Mouse (Mus musculus): ENCODE data around the gene Erp27.
A peak's percentile ranks its signal among the peaks of the same experiment; 100 is the strongest.
"Not testable (repeated sequence)": the region's sequence is repeated elsewhere in the genome, so short reads cannot be mapped to it uniquely, and the experiment has no call there.

Gene Erp27

DNA sequence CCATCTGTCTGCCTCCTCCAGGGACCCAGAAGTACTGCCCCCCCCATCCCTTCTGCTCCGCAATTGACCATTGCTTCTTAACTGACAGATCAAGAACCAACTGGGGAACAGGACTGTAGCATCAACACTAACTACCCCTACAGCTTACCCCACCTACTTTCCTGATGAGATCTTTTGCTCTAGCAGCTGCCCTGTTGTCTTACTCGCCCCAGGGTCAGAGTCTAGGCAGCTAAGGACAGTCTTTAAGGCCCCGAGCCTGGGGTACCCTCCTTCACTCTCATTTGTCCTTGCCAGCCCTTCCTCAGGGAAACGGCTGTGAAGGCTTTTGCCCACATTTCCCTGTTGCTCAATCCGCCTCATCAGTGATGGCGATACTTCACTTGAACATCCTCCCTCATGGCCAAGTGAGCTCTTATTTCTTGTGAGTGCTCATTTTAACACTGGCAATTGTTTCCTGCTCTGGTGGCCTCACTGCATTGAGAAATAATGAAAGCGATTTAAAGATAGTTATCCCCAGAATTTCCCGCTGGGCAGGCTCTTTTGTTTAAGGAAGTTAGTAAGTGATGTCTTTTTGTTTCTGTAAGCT lies 18.0 kb downstream of the Erp27 start:
- no peak for DNase-seq

DNA sequence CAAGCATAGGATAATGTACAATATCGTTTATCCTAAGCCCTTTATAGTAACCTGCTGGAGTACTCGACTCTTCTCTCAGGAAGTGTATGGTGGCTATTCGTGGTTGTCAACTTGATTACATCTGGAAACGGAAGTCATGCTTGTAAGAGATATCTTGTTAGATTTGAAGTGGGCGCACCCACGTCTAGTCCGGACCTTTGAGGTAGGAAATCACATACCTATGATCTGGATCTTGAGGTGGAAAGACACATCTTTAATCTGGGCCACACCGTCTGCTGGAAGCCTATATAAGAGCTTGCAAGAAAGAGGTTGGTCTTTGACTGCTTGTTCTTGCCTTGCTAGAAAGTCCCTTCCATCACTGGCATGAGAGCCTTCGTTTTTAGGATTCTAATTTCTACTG lies 19.5 kb downstream of the Erp27 start:
- no peak for DNase-seq

DNA sequence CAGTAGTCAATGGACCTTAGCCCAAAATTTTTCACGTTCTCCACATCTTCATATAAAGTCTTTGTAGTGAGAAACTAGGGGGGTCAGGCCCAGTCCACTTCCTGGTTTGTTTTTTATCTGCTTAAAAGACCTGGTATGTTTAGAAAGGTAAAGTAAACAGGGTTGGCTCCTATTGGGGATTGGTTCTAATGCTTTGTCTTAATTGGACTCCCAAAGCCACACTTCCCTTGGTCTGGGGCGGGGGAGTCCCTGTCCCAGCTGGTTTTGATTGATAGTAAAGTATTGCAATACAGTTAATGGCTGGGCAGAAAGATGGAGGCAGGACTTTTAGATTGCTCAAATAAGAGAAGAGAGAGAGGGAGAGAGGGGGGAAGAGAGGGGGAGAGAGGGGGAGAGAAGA lies 21.0 kb downstream of the Erp27 start:
- no peak for DNase-seq

DNA sequence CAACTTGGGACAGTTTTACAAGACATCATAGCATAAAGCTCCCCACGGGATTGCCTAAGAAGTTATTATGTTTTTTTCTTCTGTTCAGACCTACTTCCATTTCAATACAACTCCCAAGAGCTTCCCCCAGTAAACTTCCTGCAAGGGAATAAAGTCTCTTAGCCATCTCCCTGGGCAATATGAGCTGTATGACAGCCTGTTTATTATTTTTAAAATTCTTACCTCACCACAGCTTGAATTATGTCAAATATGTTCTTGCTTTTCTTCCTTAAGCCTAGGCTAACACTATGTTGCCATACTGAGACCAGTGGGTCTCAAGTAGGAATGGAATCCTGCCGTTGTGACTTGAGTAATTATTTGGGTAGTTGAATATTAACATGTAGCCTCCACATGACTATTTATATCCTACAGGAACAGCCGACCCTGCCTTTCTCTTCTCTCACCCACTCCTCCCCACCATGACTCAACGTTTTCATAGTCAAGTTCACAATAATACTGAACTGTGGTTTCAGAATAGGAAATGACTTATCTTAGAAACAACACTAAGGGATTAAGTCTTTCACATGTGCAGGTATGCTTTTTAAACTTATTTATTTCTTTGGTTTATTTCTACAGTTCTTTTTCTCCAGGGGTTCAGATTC lies 21.5 kb downstream of the Erp27 start:
- no peak for DNase-seq

DNA sequence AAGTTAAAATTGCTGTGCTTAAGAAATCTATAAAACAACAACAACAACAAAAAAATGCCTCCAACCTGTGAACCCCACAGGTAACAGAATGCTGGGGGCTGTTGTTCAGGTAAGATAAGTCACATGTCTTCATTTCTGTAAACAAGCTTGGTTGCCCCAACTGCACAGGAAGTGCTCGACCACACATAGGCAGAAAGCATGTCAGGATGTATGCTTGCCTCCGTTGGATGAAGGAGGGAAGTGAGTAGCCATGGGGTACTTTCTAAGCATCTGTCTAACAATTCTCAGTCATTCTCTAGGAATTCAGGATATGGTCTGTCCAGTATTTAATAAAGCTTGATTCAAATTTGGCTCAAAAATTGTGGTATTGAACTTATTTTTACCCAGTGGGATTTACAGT lies 23.0 kb downstream of the Erp27 start:
- no peak for DNase-seq

DNA sequence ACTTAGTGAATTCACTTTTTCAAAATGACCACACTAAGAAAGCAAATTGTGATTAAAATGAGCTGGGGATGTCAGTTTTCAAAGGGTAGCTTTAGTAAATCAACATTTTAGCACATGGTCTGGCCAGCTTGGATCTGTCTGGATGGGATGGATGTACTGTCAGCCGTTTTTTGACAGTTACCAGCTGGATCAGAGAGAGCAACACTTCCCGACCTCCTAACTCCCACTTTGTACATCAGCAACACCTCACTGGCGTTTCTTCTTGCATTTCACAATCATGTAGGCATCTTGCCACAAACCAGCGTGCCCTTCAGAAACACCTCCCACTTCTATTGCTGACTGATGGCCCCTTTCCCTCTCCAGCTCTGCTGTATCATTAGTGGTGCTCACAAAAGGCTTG lies 23.8 kb downstream of the Erp27 start:
- DNase-seq: no peak

DNA sequence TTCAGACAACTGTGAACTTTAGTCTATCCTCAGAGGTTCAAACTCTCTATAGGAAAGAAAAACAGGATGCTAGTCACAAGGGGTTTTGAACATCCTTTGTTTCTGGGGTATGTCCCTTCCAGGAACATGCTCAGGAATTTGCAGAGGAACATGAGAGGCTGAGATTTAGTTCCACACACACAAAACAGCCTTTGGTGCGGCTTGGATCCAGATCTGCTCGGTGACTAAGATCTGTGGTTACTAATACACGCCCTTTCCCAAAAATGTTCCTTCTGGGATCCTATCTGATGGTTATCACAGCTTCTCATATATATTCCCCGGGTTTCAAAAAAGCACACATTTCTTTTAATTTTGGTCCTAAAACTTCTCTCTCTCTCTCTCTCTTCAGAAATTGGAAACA lies 24.2 kb downstream of the Erp27 start:
- no peak for DNase-seq

DNA sequence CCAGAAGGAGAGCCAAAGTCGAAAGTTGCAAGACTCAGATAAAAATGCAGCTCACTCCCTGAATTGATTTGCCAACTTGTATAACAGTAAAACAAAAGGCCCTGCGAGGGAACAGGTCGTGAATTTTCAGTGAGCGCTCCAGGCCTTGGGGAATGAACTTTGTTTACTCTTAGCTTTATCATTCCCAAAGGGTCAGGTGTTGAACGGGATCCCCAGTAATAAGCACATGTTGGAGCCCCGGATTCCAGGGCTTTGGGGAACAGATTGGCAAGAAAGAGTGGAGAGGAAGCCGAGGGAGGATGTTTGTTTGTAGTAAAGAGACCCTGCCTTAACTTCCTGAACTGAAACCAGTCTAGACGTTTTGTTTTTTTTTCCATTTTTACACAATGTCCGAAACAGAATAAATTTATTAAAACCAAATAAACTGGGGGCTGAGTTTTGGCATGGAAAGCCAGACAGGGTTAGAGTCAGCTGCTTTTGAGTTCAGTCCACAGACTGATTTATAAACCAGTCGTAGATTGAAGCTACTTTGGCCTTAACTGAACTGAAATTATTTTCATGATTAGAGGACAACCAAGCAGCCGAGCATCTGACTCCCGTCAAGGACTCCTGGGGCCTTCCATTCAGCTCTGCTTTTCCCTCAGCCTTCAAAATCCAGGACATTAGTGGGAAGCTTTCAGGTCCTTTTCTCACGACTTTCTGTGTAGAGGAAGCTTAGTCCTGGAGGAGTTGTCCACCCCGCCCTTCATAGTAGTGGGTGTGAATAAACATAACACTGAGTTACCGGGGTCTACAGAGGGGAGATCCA lies 27.2 kb downstream of the Erp27 start:
- DNase-seq: no peak

DNA sequence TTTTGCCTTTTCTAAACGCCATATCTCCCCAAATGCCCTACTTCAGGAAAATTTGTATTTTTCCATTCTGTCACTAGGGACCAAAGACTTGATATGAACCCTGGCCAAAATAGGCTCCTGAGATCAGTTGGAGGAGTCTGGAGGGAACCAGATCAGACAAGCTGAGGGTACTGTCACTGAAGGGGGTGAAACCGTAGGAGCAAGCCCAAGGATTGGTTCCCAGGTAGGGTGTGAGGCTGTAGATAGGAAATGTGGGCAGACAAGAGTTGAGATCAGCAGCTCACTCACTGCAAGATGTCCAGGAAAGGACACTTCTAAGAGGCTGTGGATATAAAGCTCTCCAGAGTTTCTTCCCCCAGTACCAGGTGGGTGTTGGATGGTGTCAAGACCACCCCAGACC lies 30.0 kb downstream of the Erp27 start:
- DNase-seq: no peak

DNA sequence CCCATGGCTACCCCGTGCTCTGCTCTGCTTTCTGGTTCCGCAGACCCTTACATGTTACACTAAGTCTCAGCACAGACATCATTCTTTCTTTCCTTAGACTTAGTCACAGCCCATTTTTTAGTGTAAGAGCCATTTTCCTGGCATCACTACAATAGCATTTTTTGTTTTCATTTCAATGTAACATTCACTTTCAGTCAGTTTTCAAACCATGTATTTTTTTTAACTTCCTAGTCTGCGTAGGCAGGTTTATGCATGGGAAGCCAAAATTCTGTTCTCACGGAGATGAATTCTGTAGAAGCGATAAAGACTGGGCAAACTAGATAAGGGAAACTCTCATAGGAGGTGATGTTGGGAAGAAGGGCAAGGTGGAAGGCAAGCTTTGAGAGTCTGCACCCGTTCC lies 32.4 kb downstream of the Erp27 start:
- DNase-seq: no peak

DNA sequence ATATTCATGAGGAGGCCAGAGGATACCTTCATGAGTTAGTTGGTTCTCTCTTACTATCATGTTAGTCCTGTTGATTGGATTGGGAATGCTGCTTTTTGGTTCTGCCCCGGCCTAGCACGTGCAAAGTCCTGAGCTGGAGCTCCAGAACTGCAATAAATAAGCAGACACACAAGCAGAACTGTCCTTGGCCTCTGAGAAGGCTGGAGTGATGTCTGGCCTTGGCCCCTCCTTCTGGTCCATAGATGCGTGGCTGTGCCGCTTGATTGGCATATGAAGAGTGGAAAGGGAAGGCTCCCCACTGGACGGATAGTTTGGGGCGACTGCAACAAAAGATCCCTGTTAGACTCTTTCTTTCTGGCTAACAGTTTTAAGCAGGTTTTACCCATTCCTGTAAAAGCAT lies 32.9 kb downstream of the Erp27 start:
- no peak for DNase-seq

DNA sequence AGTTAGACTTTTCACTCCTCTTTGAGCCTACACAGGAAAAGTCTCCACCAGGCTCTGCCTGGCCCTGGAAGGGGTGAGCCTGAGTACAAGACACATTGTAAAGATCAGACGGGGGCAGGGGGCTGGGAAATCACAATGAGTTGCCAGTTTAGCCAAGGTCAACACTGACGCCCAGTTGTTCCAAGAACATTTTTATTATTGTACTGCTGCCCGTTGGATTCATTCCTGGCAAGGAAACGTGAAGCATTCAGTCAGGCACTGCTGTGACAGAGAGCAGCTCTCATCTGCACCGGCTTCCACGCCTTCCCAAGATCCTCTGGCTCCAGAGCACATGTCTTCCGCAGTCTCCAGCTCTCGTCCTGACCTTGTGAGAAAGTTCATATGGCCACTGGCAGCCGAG lies 34.1 kb downstream of the Erp27 start:
- no peak for DNase-seq

DNA sequence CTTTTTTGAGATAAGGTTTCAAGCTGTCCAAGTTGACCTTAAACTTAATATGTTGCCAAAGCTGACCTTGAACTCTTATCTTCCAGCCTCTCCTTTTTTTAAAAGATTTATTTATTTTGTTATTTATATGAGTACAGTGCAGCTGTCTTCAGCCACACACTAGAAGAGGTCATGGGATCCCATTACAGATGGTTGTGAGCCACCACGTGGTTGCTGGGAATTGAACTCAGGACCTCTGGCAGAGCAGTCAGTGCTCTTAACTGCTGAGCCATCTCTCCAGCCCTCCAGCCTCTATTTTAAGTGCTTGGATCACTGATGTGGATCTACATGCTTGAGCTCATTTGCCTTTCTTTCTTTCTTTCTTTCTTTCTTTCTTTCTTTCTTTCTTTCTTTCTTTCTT lies 37.2 kb downstream of the Erp27 start:
- DNase-seq: not testable (repeated sequence)

DNA sequence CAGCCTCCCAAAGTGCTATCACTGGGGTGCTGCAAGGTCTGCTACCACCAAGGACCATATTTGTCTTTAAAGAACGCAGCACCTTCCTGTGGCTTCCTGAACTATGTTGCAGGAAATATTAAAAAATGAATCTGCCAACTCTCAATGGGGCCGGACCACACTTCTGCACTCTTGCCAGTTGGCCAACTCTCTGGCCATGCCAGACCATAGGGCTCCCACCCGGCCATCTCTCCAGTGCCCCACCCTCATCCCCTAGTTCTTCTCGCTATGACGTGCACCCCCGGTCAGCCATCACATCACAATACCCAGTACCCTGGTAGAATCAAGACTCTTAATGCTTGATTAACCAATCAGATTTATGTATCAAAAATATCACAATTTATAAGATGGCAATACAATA lies 38.0 kb downstream of the Erp27 start:
- no peak for DNase-seq

DNA sequence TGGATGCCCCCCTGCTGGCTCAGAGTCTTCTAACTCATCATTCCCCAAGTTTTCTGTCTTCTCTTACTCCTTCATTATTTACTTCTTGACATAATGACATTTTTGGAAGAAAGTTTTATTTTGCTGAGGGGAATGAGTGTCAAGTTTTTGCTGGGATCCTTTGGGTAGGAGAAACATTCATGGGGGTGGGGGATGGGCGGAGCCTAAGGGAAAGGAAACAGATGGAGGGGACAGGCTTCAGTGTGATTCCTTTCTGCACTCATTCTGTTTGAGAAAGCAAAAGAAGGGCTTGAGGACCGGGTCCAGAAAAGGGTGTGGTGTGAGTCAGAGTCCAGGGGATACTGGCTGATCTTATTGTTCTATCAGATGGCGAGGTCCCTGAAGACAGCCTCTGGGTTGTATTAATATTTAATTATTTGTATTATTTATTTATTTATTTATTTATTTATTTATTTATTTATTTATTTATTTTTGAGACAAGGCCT lies 38.5 kb downstream of the Erp27 start:
- no peak for DNase-seq

DNA sequence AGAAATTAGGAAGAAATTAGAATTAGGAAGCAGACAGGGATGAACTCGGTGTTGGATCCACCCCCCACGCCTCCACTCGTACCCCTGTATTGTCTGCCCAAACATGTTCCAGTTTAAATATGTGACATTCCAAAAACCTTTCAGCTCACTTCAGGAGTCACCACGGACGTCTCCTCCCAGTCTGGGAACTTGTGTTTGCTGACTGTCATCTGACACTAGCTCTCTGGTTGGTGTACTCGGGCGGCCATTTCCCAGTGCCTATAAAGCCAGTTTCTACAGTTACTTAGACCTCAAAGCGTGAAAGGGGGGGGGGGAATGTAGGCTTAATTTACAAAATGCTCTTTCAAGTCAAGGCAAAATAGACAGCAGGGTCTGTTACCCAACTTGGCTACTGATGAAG lies 40.3 kb downstream of the Erp27 start:
- no peak for DNase-seq

DNA sequence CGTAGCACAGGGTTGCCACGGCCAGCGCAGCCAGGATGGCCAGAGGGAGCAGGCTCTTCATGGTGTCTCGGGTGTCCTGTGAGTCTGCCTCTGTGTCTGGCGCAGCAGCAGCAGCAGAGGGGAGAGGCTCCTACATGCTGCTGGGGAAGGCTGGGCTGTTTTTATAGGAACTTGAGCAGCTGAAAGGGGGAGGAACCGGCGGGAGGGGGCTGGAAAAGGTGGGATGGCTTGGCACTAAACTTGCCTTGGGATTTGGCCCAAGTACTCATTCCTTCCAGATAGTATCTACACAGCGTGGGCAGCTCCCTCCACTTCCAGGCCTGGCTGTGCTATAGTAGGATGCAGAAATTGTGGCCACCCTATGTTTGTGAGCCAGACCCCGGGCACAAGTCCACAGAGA lies 46.3 kb downstream of the Erp27 start, which contains the start of gene Mgp:
Gene Mgp (minus strand): TSS at position 154 of the 400 bp plus-strand sequence.
- DNase-seq: peak in 1 of 2 experiments; percentile 9

DNA sequence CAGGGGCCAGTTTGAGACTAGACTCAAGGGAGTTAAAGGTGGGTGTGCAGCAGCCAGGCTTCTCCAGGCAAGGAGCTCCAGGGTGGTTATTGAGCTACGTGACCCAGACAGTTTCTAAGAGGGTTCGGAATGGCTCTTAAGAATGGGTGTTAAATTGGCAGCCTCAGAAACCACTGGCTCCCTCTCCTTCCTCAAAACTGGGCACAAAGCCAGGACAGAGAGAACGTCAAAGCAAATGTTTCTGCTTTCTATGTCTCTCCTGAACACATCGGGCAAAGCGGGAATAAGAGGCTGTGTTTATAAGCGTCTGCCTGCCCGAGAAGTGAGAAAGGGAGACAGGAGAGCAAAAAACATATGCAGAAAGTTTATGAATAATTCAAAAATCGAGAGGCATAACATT lies 47.4 kb downstream of the Erp27 start:
- peak; percentile 19 to 26 for DNase-seq

DNA sequence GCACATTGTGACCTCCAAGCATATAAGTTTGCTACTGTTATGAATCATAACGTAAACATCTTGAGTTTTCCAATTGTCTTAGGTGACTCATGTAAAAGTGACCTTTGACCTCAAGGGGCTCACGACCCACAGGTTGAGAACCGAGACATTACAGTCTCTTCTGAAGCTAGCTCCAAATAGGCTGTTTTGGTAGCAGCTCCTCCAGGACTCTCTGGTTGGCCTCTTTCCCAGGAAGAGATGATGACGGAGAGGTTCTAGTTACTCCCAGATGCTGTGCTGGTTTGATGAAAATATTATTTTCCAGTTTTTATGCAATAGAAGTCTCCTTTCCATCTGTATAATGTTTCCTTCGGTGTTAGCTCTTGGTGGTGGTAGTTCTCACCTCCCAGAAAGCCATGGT lies 53.1 kb downstream of the Erp27 start:
- no peak for DNase-seq

DNA sequence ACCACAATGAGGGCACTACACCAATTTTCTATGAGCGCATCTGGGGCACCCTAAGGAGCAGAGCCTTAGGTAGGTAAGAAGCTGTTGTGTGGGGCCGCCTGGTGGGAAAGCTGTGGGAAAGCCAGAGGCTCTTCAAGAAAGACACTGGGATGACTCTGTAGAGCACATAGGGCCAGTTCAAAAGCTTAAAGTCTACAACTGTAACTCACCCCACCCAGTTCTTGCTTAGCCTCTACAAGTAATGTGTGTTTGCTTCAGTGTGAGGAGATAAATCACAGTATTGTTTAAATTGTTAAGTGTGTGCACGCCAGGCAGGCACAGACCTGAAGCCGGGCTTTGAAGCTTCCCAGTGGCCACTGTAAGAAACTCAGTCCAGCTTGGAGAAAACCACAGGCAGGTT lies 55.8 kb downstream of the Erp27 start:
- DNase-seq: no peak

DNA sequence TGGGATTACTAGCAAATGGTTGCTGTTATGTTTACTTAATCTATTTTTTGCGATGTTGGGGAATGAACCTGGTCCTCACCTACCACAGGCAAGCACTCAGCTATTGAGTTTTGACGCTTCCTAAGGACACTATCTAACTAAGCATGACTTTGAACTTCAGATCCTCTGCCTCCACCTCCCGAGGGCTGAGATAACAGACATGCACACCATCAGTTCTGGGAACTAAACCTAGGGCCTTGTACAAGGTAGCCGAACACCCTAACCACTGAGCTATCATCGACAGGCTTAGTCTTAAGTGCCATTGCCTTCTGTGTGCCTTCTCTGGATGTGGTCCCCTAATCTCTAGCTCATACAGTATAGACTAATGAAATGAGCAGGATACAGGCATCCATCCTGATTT lies 56.6 kb downstream of the Erp27 start:
- DNase-seq: no peak

DNA sequence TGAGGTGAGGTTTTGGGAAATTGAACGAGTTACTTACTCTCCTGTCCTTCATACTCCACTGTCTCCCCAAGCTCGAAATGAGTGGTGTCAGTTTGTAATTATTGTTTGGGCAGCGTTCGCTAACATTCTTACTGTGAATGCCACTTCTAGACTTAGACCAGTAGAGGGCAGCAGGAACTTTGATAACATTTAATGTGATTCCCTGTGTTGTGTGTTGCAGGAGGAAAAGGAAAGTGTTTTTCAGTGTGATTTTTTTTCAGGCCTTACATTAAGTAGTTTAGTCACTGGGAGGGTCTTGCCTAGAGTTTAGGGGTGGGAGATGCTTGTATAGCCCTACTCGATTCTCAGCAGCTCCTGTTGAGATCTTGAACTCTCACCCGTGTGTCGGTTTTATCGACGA lies 61.0 kb downstream of the Erp27 start:
- DNase-seq: peak; percentile 35 to 50

DNA sequence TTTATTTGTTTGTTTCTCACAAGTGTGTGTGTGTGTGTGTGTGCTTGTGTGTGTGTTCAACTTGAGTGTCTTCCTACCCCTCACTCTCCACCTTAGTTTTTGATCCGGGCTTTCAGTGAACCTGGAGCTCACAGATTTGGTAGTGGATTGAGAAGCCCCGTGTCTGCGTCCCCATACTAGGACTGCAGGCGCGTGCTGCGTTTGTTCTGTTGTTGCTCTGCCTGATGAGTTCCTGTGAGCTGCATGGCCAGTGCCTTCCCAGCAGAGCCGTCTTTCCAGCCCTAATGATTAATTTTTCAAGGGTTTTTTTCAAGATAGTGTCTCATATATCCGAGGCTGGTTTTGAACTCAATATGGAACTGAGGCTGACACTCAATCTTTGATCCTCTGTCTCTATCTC lies 63.6 kb downstream of the Erp27 start:
- DNase-seq: no peak

DNA sequence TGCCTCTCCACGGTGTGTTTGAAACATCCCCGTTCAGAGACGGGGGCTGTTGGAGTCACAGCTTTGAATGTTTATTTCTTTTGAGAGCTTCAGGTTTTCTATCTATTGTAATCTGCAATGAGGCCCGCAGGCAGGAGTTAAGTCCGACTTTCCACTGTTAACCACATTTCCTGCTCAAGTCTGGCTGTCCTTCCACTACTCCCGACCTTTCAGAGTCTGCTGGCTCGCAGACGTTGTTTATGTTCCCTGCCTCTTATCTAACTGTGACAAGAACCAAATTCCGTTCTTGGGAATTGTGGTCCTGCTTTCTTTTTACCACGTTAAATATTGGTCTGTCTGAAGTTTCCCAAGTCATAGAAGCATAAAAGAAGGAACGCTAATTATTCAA lies 64.1 kb downstream of the Erp27 start:
- DNase-seq: no peak

Measured in cerebellum, postnatal 14 days (tissue).